9 mouse cellular contexts compared by ENCODE assay signal in the genomic region with DNA sequence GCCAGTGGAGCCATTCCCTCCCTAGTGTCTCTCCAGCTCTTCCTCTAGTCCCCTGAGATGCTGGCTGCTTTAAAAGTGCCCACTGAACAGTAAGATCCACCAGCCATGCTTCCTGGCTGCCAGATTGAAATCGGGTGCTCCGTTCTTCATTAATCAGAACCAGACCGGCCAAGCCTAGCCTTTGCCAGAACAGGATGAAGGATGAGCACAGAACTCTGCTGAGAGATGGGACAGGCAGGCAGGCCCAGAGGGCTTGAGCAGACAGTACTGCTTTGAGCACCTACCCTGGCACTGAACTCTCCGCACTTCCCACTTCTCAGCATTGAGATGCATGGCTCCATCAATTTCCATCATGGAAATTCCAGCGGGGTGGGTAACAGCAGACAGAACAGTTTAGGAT. TPM values are rescaled to one million over a fixed set of nuclear protein-coding genes. Genes with fewer than 3 reads are reported as not detected.
DNase-seq lines count a peak whose midpoint lies in the region; ATAC-seq lines count a peak whose summit lies in the region.
"Had no signal": no experiment of that assay in that cellular context is flagged by ENCODE, and none has a peak within 500 bp of the region (broad histone marks: within the 10 kb centered on the region; RNA-seq: fewer than 3 reads in every experiment).

No protein-coding gene starts in this region.

- H3K36me3 ChIP-seq in liver, embryonic 11.5 days (ENCODE audit: control insufficient read depth, insufficient read depth, low read length) = peaks cover 22% of the 10 kb centered on the region
- peaks cover 24% of the 10 kb centered on the region for H3K36me3 ChIP-seq in heart, embryonic 15.5 days
- H3K36me3 ChIP-seq in neural tube, embryonic 12.5 days = peaks cover 38% of the 10 kb centered on the region

- no peak overlapping the region for H3K27ac ChIP-seq in liver, embryonic 11.5 days (ENCODE audit: low read depth, low read length)
- peak overlapping the region; percentile 36 for H3K27ac ChIP-seq in heart, embryonic 15.5 days
- H3K27ac ChIP-seq in neural tube, embryonic 12.5 days = no peak overlapping the region

- H3K9me3 ChIP-seq in liver, embryonic 11.5 days (ENCODE audit: control insufficient read depth, low read length) = no peaks in the 10 kb centered on the region
- H3K9me3 ChIP-seq in heart, embryonic 15.5 days (replicated peaks) = no peaks in the 10 kb centered on the region
- H3K9me3 ChIP-seq in neural tube, embryonic 12.5 days = no peaks in the 10 kb centered on the region

- no peak for ATAC-seq in liver, embryonic 11.5 days (replicated peaks; ENCODE audit: low FRiP score)
- ATAC-seq in heart, embryonic 15.5 days (replicated peaks; ENCODE audit: insufficient number of reproducible peaks, insufficient read depth, low FRiP score, low read depth) = no peak
- ATAC-seq in neural tube, embryonic 12.5 days (ENCODE audit: low FRiP score, low read depth) = no peak
- ATAC-seq in cerebellum, adult (ENCODE audit: insufficient number of reproducible peaks, low FRiP score, low TSS enrichment) = no peak

- H3K9ac ChIP-seq in liver, embryonic 11.5 days (ENCODE audit: low read depth, low read length) = no peak overlapping the region
- no peak overlapping the region for H3K9ac ChIP-seq in heart, embryonic 15.5 days
- no peak overlapping the region for H3K9ac ChIP-seq in neural tube, embryonic 12.5 days

- H3K4me1 ChIP-seq in liver, embryonic 11.5 days (replicated peaks; ENCODE audit: control insufficient read depth, insufficient read depth, low read length) = peaks cover 42% of the 10 kb centered on the region
- peaks cover 66% of the 10 kb centered on the region for H3K4me1 ChIP-seq in heart, embryonic 15.5 days (replicated peaks)
- H3K4me1 ChIP-seq in neural tube, embryonic 12.5 days = peaks cover 50% of the 10 kb centered on the region

- H3K4me3 ChIP-seq in liver, embryonic 11.5 days (ENCODE audit: low read depth, low read length) = peak overlapping the region; percentile 61; the same call in 1 of the 2 replicates
- peak overlapping the region; percentile 66 for H3K4me3 ChIP-seq in heart, embryonic 15.5 days
- no peak overlapping the region for H3K4me3 ChIP-seq in neural tube, embryonic 12.5 days

- peaks cover 3% of the 10 kb centered on the region; the same call in 1 of the 2 replicates for H3K27me3 ChIP-seq in liver, embryonic 11.5 days (replicated peaks; ENCODE audit: control insufficient read depth, insufficient read depth, low read length)
- no peaks in the 10 kb centered on the region for H3K27me3 ChIP-seq in heart, embryonic 15.5 days
- H3K27me3 ChIP-seq in neural tube, embryonic 12.5 days (replicated peaks) = peaks cover 17% of the 10 kb centered on the region

- H3K4me2 ChIP-seq in liver, embryonic 11.5 days = peak overlapping the region; percentile 98
- H3K4me2 ChIP-seq in heart, embryonic 15.5 days = peak overlapping the region; percentile 91
- H3K4me2 ChIP-seq in neural tube, embryonic 12.5 days (replicated peaks) = peak overlapping the region; percentile 91

- 42% methylated on average over 5 of the region's 5 CpGs for WGBS in liver, embryonic 11.5 days
- 49% methylated on average over 5 of the region's 5 CpGs for WGBS in heart, embryonic 15.5 days
- 55% methylated on average over 5 of the region's 5 CpGs for WGBS in neural tube, embryonic 12.5 days

- peak; percentile 15 for DNase-seq in cerebellum, adult 9-11 months
- DNase-seq in cerebellum, adult 11 months = no peak
- no peak for DNase-seq in liver, embryonic 11.5 days (ENCODE audit: low spot score)
- no peak for DNase-seq in liver
- no peak for DNase-seq in spleen, postnatal 10 days (ENCODE audit: low spot score in 2 of 2)
- DNase-seq: gastrocnemius, postnatal 25 days had no signal

RNA-seq across cellular contexts. Expression of gene Tns2, which starts 1.0 kb away (rescaled TPM):
- 13.2 and 17.8 TPM in 2 replicates for polyA plus RNA-seq in liver, embryonic 11.5 days (2014; fragmentation: Nextera tagmentation; extraction: Ambion mirVana)
- 30.9 and 31.0 TPM in 2 replicates for polyA plus RNA-seq in heart, embryonic 15.5 days (2015; fragmentation: Nextera tagmentation; extraction: Ambion mirVana)
- 13.0 and 13.5 TPM in 2 replicates for polyA plus RNA-seq in neural tube, embryonic 12.5 days (2016; fragmentation: Nextera tagmentation; extraction: Ambion mirVana)

RNA-seq across cellular contexts. Expression of gene Eif4b, which starts 25.7 kb away (rescaled TPM):
- 154 and 162 TPM in 2 replicates for polyA plus RNA-seq in liver, embryonic 11.5 days (2014; fragmentation: Nextera tagmentation; extraction: Ambion mirVana)
- polyA plus RNA-seq in heart, embryonic 15.5 days (2015; fragmentation: Nextera tagmentation; extraction: Ambion mirVana) = 56.5 and 71.8 TPM in 2 replicates
- 89.2 and 92.3 TPM in 2 replicates for polyA plus RNA-seq in neural tube, embryonic 12.5 days (2016; fragmentation: Nextera tagmentation; extraction: Ambion mirVana)

RNA-seq across cellular contexts. Expression of gene Spryd3, which starts 36.8 kb away (rescaled TPM):
- polyA plus RNA-seq in liver, embryonic 11.5 days (2014; fragmentation: Nextera tagmentation; extraction: Ambion mirVana) = 15.1 and 18.7 TPM in 2 replicates
- polyA plus RNA-seq in heart, embryonic 15.5 days (2015; fragmentation: Nextera tagmentation; extraction: Ambion mirVana) = 16.0 and 22.4 TPM in 2 replicates
- polyA plus RNA-seq in neural tube, embryonic 12.5 days (2016; fragmentation: Nextera tagmentation; extraction: Ambion mirVana) = 29.6 and 33.3 TPM in 2 replicates

RNA-seq across cellular contexts. Expression of gene Igfbp6, which starts 44.9 kb away (rescaled TPM):
- 0.77 and 1.1 TPM in 2 replicates for polyA plus RNA-seq in liver, embryonic 11.5 days (2014; fragmentation: Nextera tagmentation; extraction: Ambion mirVana)
- polyA plus RNA-seq in heart, embryonic 15.5 days (2015; fragmentation: Nextera tagmentation; extraction: Ambion mirVana) = 9.5 and 10.2 TPM in 2 replicates
- polyA plus RNA-seq in neural tube, embryonic 12.5 days (2016; fragmentation: Nextera tagmentation; extraction: Ambion mirVana) = 0.60 and 0.63 TPM in 2 replicates

RNA-seq across cellular contexts. Expression of gene Soat2, which starts 51.1 kb away (rescaled TPM):
- polyA plus RNA-seq in liver, embryonic 11.5 days (2014; fragmentation: Nextera tagmentation; extraction: Ambion mirVana) = 31.4 and 36.2 TPM in 2 replicates
- polyA plus RNA-seq in heart, embryonic 15.5 days (2015; fragmentation: Nextera tagmentation; extraction: Ambion mirVana) = 0.23 and 0.63 TPM in 2 replicates
- polyA plus RNA-seq in neural tube, embryonic 12.5 days (2016; fragmentation: Nextera tagmentation; extraction: Ambion mirVana) = 0.11 TPM in 1 of 2 replicates, not detected in the other
